Mouse (Mus musculus) hindbrain, embryonic 16.5 days (tissue): ENCODE measurements around the gene Slc44a2. TPM values are rescaled to one million over a fixed set of nuclear protein-coding genes. Genes with fewer than 3 reads are reported as not detected.
"Not testable (repeated sequence)": the region's sequence is repeated elsewhere in the genome, so short reads cannot be mapped to it uniquely, and the experiment has no call there.

Source experiments
- ATAC-seq: fragments of 200-750 bp; cut with Nextera tagmentation; 2 replicates; pipeline ENCODE4 v1.8.0; 2017; ENCODE audit warnings: moderate TSS enrichment, moderate library complexity
- H3K27ac ChIP-seq: fragments of 300-500 bp; sonication (generic); 2 replicates; pipeline ENCODE4 v1.5.1; 2014; ENCODE audit warnings: low read depth, mild to moderate bottlenecking, control low read depth, low read length, moderate library complexity
- H3K27me3 ChIP-seq: fragments of 300-500 bp; sonication (generic); replicated peaks from 2 replicates; pipeline ENCODE4 v1.6.1; 2014; ENCODE audit warnings: low read length; ENCODE audit not compliant: control insufficient read depth, insufficient read depth
- H3K36me3 ChIP-seq: fragments of 300-500 bp; sonication (generic); 2 replicates; pipeline ENCODE4 v1.6.1; 2014; ENCODE audit warnings: mild to moderate bottlenecking, low read length, moderate library complexity, mixed read lengths; ENCODE audit not compliant: control insufficient read depth, insufficient read depth
- H3K4me1 ChIP-seq: fragments of 300-500 bp; sonication (generic); 2 replicates; pipeline ENCODE4 v1.6.1; 2014; ENCODE audit warnings: low read depth, low read length; ENCODE audit not compliant: control insufficient read depth, insufficient read depth
- H3K4me2 ChIP-seq: fragments of 300-500 bp; sonication (generic); 2 replicates; pipeline ENCODE4 v1.6.1; 2014; ENCODE audit warnings: mild to moderate bottlenecking, low read length, control low read depth, moderate library complexity
- H3K4me3 ChIP-seq: fragments of 300-500 bp; sonication (generic); 2 replicates; pipeline ENCODE4 v1.5.1; 2014; ENCODE audit warnings: mild to moderate bottlenecking, low read length, control low read depth, moderate library complexity
- H3K9ac ChIP-seq: fragments of 300-500 bp; sonication (generic); 2 replicates; pipeline ENCODE4 v1.6.1; 2014; ENCODE audit warnings: low read depth, mild to moderate bottlenecking, control low read depth, low read length, moderate library complexity
- H3K9me3 ChIP-seq: fragments of 300-500 bp; sonication (generic); 2 replicates; pipeline ENCODE4 v1.6.1; 2014; ENCODE audit warnings: mild to moderate bottlenecking, low read length, moderate library complexity; ENCODE audit not compliant: control insufficient read depth
- WGBS: fragments of 180-500 bp; shearing (Covaris S2); extraction: QIAGEN DNeasy Blood & Tissue Kit; methylation state at CpG from one replicate; pipeline ENCODE4 v1.1.7; 2014; 5-methylcytosine and 5-hydroxymethylcytosine counted together
- polyA plus RNA-seq: library from polyadenylated mRNA; unstranded; fragments of >200 nt; fragmentation: Nextera tagmentation; extraction: Ambion mirVana; gene quantifications from 2 replicates; pipeline ENCODE4 v1.2.1, GENCODE M21; 2015

The Slc44a2 gene
- polyA plus RNA-seq, 1 experiment from 2014 or later: 63.9 TPM

GRCm38 (mm10) chr9:21291868-21292267 is 28.6 kb upstream of the Slc44a2 start:
- Histone ChIP-seq H3K4me1 (peaks cover 23% of the 10 kb centered on the region), H3K4me2 (peak overlapping the region; percentile 68), H3K9ac (peak overlapping the region; percentile 44; the same call in 1 of the 2 replicates), H3K4me3 (peak overlapping the region; percentile 62)
- not testable (repeated sequence) for H3K36me3 ChIP-seq, ATAC-seq, H3K27ac ChIP-seq, H3K9me3 ChIP-seq, H3K27me3 ChIP-seq
- WGBS: 20% methylated on average over 7 of the region's 7 CpGs

GRCm38 (mm10) chr9:21292271-21292670 is 28.2 kb upstream of the Slc44a2 start:
- H3K9ac ChIP-seq: no peak overlapping the region
- 94% methylated on average over 3 of the region's 3 CpGs for WGBS
- no peak for ATAC-seq
- no peak overlapping the region for H3K4me2 ChIP-seq
- H3K27ac ChIP-seq: no peak overlapping the region
- H3K36me3 ChIP-seq: no peaks in the 10 kb centered on the region
- H3K4me3 ChIP-seq: no peak overlapping the region
- H3K9me3 ChIP-seq: no peaks in the 10 kb centered on the region
- no peaks in the 10 kb centered on the region for H3K27me3 ChIP-seq
- peaks cover 19% of the 10 kb centered on the region for H3K4me1 ChIP-seq

GRCm38 (mm10) chr9:21299014-21299413 is 21.5 kb upstream of the Slc44a2 start:
- Histone ChIP-seq H3K4me2 (no peak overlapping the region), H3K4me1 (no peaks in the 10 kb centered on the region), H3K36me3 (no peaks in the 10 kb centered on the region), H3K27me3 (no peaks in the 10 kb centered on the region), H3K4me3 (no peak overlapping the region), H3K27ac (no peak overlapping the region), H3K9ac (no peak overlapping the region), H3K9me3 (no peaks in the 10 kb centered on the region)
- no peak for ATAC-seq
- 88% methylated on average over 10 of the region's 10 CpGs for WGBS

- no peaks in the 10 kb centered on the region for H3K36me3 ChIP-seq
- no peaks in the 10 kb centered on the region for H3K9me3 ChIP-seq
- no peak overlapping the region for H3K9ac ChIP-seq
- WGBS: 89% methylated on average over 7 of the region's 7 CpGs
- H3K4me2 ChIP-seq: no peak overlapping the region
- no peak overlapping the region for H3K27ac ChIP-seq
- no peak for ATAC-seq
- no peaks in the 10 kb centered on the region for H3K27me3 ChIP-seq
- no peak overlapping the region for H3K4me3 ChIP-seq
- no peaks in the 10 kb centered on the region for H3K4me1 ChIP-seq
Observed at GRCm38 (mm10) chr9:21305065-21305464, 15.4 kb upstream of the Slc44a2 start.

GRCm38 (mm10) chr9:21309150-21309741 is 11.3 kb upstream of the Slc44a2 start:
- H3K9me3 ChIP-seq: no peaks in the 10 kb centered on the region; the same call in 1 of the 2 replicates
- peaks cover 3% of the 10 kb centered on the region for H3K27me3 ChIP-seq
- H3K36me3 ChIP-seq: no peaks in the 10 kb centered on the region
- H3K4me3 ChIP-seq: no peak overlapping the region
- no peaks in the 10 kb centered on the region for H3K4me1 ChIP-seq
- 0 out of 2 replicates have a peak, but pooled peaks have one; percentile 26 for ATAC-seq
- no peak overlapping the region for H3K9ac ChIP-seq
- H3K4me2 ChIP-seq: no peak overlapping the region
- H3K27ac ChIP-seq: no peak overlapping the region
- WGBS: 64% methylated on average over 15 of the region's 15 CpGs

GRCm38 (mm10) chr9:21311695-21312094 is 8.8 kb upstream of the Slc44a2 start:
- no peak for ATAC-seq
- Histone ChIP-seq H3K4me1 (no peaks in the 10 kb centered on the region), H3K27ac (no peak overlapping the region), H3K4me3 (peak overlapping the region; percentile 40), H3K9me3 (no peaks in the 10 kb centered on the region; the same call in 1 of the 2 replicates), H3K4me2 (peak overlapping the region; percentile 50), H3K36me3 (no peaks in the 10 kb centered on the region), H3K9ac (peak overlapping the region; percentile 56), H3K27me3 (peaks cover 3% of the 10 kb centered on the region)
- WGBS: 38% methylated on average over 7 of the region's 7 CpGs

GRCm38 (mm10) chr9:21312134-21312533 is 8.4 kb upstream of the Slc44a2 start, which contains the start of gene Ap1m2:
Gene Ap1m2 (minus strand): TSS chr9:21312337.
- Histone ChIP-seq H3K27ac (no peak within 1 kb of the TSS), H3K4me2 (peak within 1 kb of the TSS; percentile 50), H3K36me3 (no peaks in the 10 kb centered on the region), H3K27me3 (peaks cover 3% of the 10 kb centered on the region), H3K9ac (peak within 1 kb of the TSS; percentile 56), H3K4me1 (no peaks in the 10 kb centered on the region), H3K4me3 (peak within 1 kb of the TSS; percentile 40), H3K9me3 (no peaks in the 10 kb centered on the region; the same call in 1 of the 2 replicates)
- 14% methylated on average over 30 of the region's 35 CpGs for WGBS
- no peak for ATAC-seq

- peak; percentile 21; the same call in 1 of the 2 replicates for ATAC-seq
- Histone ChIP-seq H3K4me2 (no peak overlapping the region), H3K36me3 (no peaks in the 10 kb centered on the region), H3K9me3 (no peaks in the 10 kb centered on the region; the same call in 1 of the 2 replicates), H3K27ac (no peak overlapping the region), H3K27me3 (peaks cover 3% of the 10 kb centered on the region), H3K4me3 (no peak overlapping the region), H3K4me1 (no peaks in the 10 kb centered on the region), H3K9ac (no peak overlapping the region)
- WGBS: 9% methylated on average over 11 of the region's 11 CpGs
Observed at GRCm38 (mm10) chr9:21313394-21313793, 7.1 kb upstream of the Slc44a2 start.

- H3K9ac ChIP-seq: no peak overlapping the region
- H3K4me3 ChIP-seq: no peak overlapping the region
- no peak overlapping the region for H3K4me2 ChIP-seq
- no peaks in the 10 kb centered on the region; the same call in 1 of the 2 replicates for H3K9me3 ChIP-seq
- no peaks in the 10 kb centered on the region for H3K4me1 ChIP-seq
- 91% methylated on average over 9 of the region's 9 CpGs for WGBS
- H3K27me3 ChIP-seq: peaks cover 3% of the 10 kb centered on the region
- H3K27ac ChIP-seq: no peak overlapping the region
- no peaks in the 10 kb centered on the region for H3K36me3 ChIP-seq
- no peak for ATAC-seq
Observed at GRCm38 (mm10) chr9:21314367-21315140, 5.9 kb upstream of the Slc44a2 start.
